Mouse (Mus musculus) small intestine, adult 2 months (tissue): Measurements from ENCODE around the gene Apoa2.

Source experiments
- CTCF ChIP-seq: fragments of 200-500 bp; IDR thresholded peaks from 2 replicates; pipeline ENCODE4 v1.5.1; 2012; ENCODE audit warnings: low read depth, mild to moderate bottlenecking, control low read depth, inconsistent platforms, low read length, moderate library complexity, mixed read lengths; ENCODE audit not compliant: insufficient replicate concordance, insufficient read length; ENCODE audit errors: extremely low read depth
- POLR2A ChIP-seq: fragments of 200-500 bp; IDR thresholded peaks from 2 replicates; pipeline ENCODE4 v1.6.1; 2012; ENCODE audit warnings: low read depth, mild to moderate bottlenecking, control low read depth, inconsistent platforms, low read length, moderate library complexity

GRCm38 (mm10) chr1:171274171-171274570 lies 49.3 kb downstream of the Apoa2 start:
- no peak for TF ChIP-seq CTCF
- TF ChIP-seq POLR2A: no peak
